Mouse (Mus musculus) spleen, adult 2 months (tissue): Measurements from ENCODE around the gene Krtap4-6. TPM values are rescaled to one million over a fixed set of nuclear protein-coding genes. Genes with fewer than 3 reads are reported as not detected.
"Not testable (repeated sequence)": the region's sequence is repeated elsewhere in the genome, so short reads cannot be mapped to it uniquely, and the experiment has no call there.

Source experiments
- DNase-seq, 2 experiments: peaks; one replicate each; pipeline versions ENCODE4 v3.0.0 to v3.0.0-alpha.2; 2012 to 2021; ENCODE audit warnings: low spot score in 2 of 2, low read depth in 1 of 2
- H3K27ac ChIP-seq: fragments of 200-500 bp; 2 replicates; pipeline ENCODE4 v1.5.1; 2012; ENCODE audit warnings: low read length, inconsistent platforms; ENCODE audit not compliant: insufficient read depth
- H3K27me3 ChIP-seq: fragments of 200-500 bp; 2 replicates; pipeline ENCODE4 v1.6.1; 2012; ENCODE audit warnings: mild to moderate bottlenecking, moderate library complexity, low read length, inconsistent platforms; ENCODE audit not compliant: control insufficient read depth, insufficient read depth
- H3K36me3 ChIP-seq: fragments of 200-500 bp; 2 replicates; pipeline ENCODE4 v1.6.1; 2012; ENCODE audit warnings: mild to moderate bottlenecking, low read length, inconsistent platforms; ENCODE audit not compliant: control insufficient read depth, insufficient read depth
- H3K4me1 ChIP-seq: fragments of 200-500 bp; 2 replicates; pipeline ENCODE4 v1.6.1; 2011; ENCODE audit warnings: inconsistent platforms; ENCODE audit not compliant: control insufficient read depth, insufficient read depth, insufficient read length
- H3K4me3 ChIP-seq: fragments of 200-500 bp; 2 replicates; pipeline ENCODE4 v1.5.1; 2011; ENCODE audit warnings: mild to moderate bottlenecking, inconsistent platforms; ENCODE audit not compliant: insufficient read depth, insufficient read length; ENCODE audit errors: extremely low read depth
- CTCF ChIP-seq: fragments of 200-500 bp; IDR thresholded peaks from 2 replicates; pipeline ENCODE4 v1.5.1; 2011; ENCODE audit warnings: mild to moderate bottlenecking, inconsistent platforms; ENCODE audit not compliant: insufficient read depth, insufficient read length, insufficient replicate concordance; ENCODE audit errors: extremely low read depth
- POLR2A ChIP-seq: fragments of 200-500 bp; IDR thresholded peaks from 2 replicates; pipeline ENCODE4 v1.6.1; 2011; ENCODE audit warnings: low read depth, low read length, inconsistent platforms
- WGBS: fragments of 180-500 bp; shearing (Covaris S2); methylation state at CpG from one replicate; pipeline ENCODE4 v1.1.7; 2018; 5-methylcytosine and 5-hydroxymethylcytosine counted together
- polyA plus RNA-seq: library from polyadenylated mRNA; depleted of rRNA; stranded (reverse); fragments of >200 nt; gene quantifications from 2 replicates; pipeline ENCODE4 v1.2.3, GENCODE M21; 2012; rRNA removed

Krtap4-6 gene
- not detected in 2 replicates for polyA plus RNA-seq

GRCm38 (mm10) chr11:99665860-99666259, at the start of gene Krtap4-6:
Gene Krtap4-6, minus strand, starts transcription at chr11:99665960.
- no peak for DNase-seq
- Histone ChIP-seq H3K27me3 (no peaks in the 10 kb centered on the region), H3K4me1 (no peaks in the 10 kb centered on the region), H3K27ac (no peak within 1 kb of the TSS), H3K4me3 (no peak within 1 kb of the TSS), H3K36me3 (no peaks in the 10 kb centered on the region)
- TF ChIP-seq CTCF (no peak), POLR2A (no peak)

GRCm38 (mm10) chr11:99690463-99690862, 24.7 kb upstream of the Krtap4-6 start, which contains the start of gene Gm14190:
Gene Gm14190, minus strand, starts transcription at chr11:99690740.
- no peak for DNase-seq
- no peaks in the 10 kb centered on the region for H3K36me3 ChIP-seq
- H3K27me3 ChIP-seq, result no peaks in the 10 kb centered on the region
- no peak within 1 kb of the TSS for H3K27ac ChIP-seq
- TF ChIP-seq CTCF (no peak), POLR2A (no peak)
- no peak within 1 kb of the TSS for H3K4me3 ChIP-seq
- H3K4me1 ChIP-seq, result no peaks in the 10 kb centered on the region
- WGBS, result 96% methylated on average over 1 of the region's 1 CpGs

GRCm38 (mm10) chr11:99685235-99685634, 19.5 kb upstream of the Krtap4-6 start:
- WGBS, result 86% methylated on average over 1 of the region's 1 CpGs
- not testable (repeated sequence) for H3K27me3 ChIP-seq, DNase-seq, H3K27ac ChIP-seq, H3K4me3 ChIP-seq, H3K4me1 ChIP-seq, H3K36me3 ChIP-seq

- no peaks in the 10 kb centered on the region for H3K36me3 ChIP-seq
- no peaks in the 10 kb centered on the region for H3K4me1 ChIP-seq
- no peak overlapping the region for H3K4me3 ChIP-seq
- no peak overlapping the region for H3K27ac ChIP-seq
- TF ChIP-seq CTCF, result no peak
- no peaks in the 10 kb centered on the region for H3K27me3 ChIP-seq
- 81% methylated on average over 2 of the region's 2 CpGs for WGBS
- DNase-seq, result no peak
Measured at GRCm38 (mm10) chr11:99683481-99683880, 17.7 kb upstream of the Krtap4-6 start.

- Histone ChIP-seq H3K27me3 (no peaks in the 10 kb centered on the region), H3K27ac (no peak overlapping the region), H3K4me3 (no peak overlapping the region), H3K36me3 (no peaks in the 10 kb centered on the region), H3K4me1 (no peaks in the 10 kb centered on the region)
- TF ChIP-seq POLR2A (no peak), CTCF (no peak)
- WGBS, result 84% methylated on average over 10 of the region's 10 CpGs
- DNase-seq, result no peak
Measured at GRCm38 (mm10) chr11:99662802-99663201, 3.0 kb downstream of the Krtap4-6 start.

- 93% methylated on average over 4 of the region's 4 CpGs for WGBS
- Histone ChIP-seq H3K27me3 (no peaks in the 10 kb centered on the region), H3K27ac (no peak overlapping the region), H3K36me3 (no peaks in the 10 kb centered on the region), H3K4me1 (no peaks in the 10 kb centered on the region), H3K4me3 (no peak overlapping the region)
- DNase-seq, result no peak
- TF ChIP-seq CTCF (no peak), POLR2A (no peak)
Measured at GRCm38 (mm10) chr11:99659256-99659655, 6.5 kb downstream of the Krtap4-6 start.

GRCm38 (mm10) chr11:99658467-99659010, 7.2 kb downstream of the Krtap4-6 start, which contains the start of gene Gm11563:
Gene Gm11563, minus strand, starts transcription at chr11:99658960.
- H3K4me1 ChIP-seq, H3K27ac ChIP-seq, H3K4me3 ChIP-seq, DNase-seq, H3K27me3 ChIP-seq, H3K36me3 ChIP-seq: not testable (repeated sequence)
- WGBS, result 51% methylated on average over 10 of the region's 10 CpGs

GRCm38 (mm10) chr11:99657051-99657450, 8.7 kb downstream of the Krtap4-6 start:
- no peak for DNase-seq
- H3K4me1 ChIP-seq, result no peaks in the 10 kb centered on the region
- H3K4me3 ChIP-seq, result no peak overlapping the region
- 61% methylated on average over 5 of the region's 5 CpGs for WGBS
- no peaks in the 10 kb centered on the region for H3K36me3 ChIP-seq
- no peak for TF ChIP-seq CTCF
- no peak for TF ChIP-seq POLR2A
- no peaks in the 10 kb centered on the region for H3K27me3 ChIP-seq
- H3K27ac ChIP-seq, result no peak overlapping the region
